Mouse (Mus musculus): ENCODE measurements around the gene Il6ra.

The Il6ra gene

GRCm38 (mm10) chr3:89912543-89913391 lies at the start of gene Il6ra:
Gene Il6ra, minus strand, starts transcription at chr3:89913196.
- DNase-seq (ENCODE audit: low read depth, low spot score), result peak; percentile 94

GRCm38 (mm10) chr3:89962059-89962750 lies 49.2 kb upstream of the Il6ra start:
- DNase-seq (ENCODE audit: low read depth, low spot score), result no peak

- no peak for DNase-seq (ENCODE audit: low read depth, low spot score)
Observed at GRCm38 (mm10) chr3:89961436-89961835, 48.4 kb upstream of the Il6ra start.

DNA sequence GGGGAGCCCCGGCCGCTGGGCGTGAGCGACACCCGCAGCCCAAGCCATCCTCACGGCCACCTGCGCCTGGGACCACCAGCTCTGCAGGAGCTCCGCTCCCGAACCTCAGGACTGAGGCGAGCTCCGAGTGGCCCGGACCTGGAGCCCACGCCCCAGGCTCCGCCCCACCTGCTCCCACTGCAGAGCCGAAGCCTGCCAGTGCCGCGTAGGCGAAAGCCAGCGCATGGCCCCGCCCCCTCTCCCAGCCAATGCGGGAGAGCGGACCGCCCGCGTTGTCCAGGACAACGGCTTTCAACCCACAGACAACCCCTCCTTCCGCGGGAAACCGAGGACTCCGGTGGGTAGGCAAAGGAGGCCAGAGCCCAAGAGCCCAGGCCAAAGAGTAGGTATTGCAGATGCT lies 47.5 kb upstream of the Il6ra start:
- DNase-seq (ENCODE audit: low read depth, low spot score), result peak; percentile 74

- no peak for DNase-seq (ENCODE audit: low read depth, low spot score)
Observed at GRCm38 (mm10) chr3:89959435-89959834, 46.4 kb upstream of the Il6ra start.

- DNase-seq (ENCODE audit: low read depth, low spot score), result no peak
Observed at GRCm38 (mm10) chr3:89957880-89958279, 44.9 kb upstream of the Il6ra start.

DNA sequence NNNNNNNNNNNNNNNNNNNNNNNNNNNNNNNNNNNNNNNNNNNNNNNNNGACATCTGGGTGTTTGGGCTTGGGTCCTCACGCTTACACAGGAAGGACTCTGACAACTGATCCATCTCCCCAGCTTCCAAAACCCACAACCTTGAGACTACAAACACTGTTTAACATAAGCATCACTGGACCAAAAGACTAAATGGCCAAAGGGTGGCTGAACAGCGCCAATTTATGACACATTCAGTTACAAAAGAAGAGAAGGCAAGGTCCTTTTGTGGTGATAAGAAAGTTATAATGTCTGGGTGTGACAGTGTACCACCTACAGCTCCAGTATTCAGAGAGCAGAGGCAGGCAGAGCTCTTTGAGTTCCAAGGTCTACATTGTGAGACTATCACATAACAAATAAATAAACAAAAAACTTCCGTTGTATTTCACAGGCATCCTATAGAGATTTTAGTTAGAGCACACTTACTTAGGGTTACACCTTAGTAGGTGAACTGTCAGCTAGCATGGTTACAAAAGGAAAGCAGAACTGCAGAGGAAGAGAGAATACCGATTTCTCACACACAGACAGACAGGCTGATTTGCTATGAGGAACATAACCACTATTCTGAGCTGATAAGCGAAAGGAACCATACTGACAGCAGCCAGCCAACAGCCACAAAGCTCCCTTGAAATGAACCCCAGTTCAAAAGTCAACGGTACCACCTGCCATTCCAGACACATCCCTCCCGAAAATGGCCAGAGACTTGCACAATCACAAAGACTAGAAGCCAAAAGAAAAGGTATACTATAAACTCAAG lies 43.4 kb upstream of the Il6ra start:
- no peak for DNase-seq (ENCODE audit: low read depth, low spot score)

DNA sequence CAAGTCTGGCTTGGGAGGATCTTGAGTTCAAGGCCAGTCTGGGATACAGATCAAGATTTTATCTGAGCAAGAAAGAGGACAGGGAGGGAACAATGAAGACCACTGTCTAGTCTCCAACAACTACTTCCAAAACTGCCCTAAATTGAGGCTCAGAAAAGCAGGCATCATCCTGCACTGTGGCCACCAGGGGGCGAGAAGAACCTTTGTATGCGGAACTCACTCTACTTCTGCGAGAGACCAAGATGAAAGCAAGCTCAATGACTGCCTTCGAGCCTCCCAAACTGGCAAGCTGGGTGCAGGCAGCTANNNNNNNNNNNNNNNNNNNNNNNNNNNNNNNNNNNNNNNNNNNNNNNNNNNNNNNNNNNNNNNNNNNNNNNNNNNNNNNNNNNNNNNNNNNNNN lies 40.4 kb upstream of the Il6ra start:
- DNase-seq (ENCODE audit: low read depth, low spot score), result peak; percentile 60

GRCm38 (mm10) chr3:89948655-89949054 lies 35.7 kb upstream of the Il6ra start:
- no peak for DNase-seq (ENCODE audit: low read depth, low spot score)

DNA sequence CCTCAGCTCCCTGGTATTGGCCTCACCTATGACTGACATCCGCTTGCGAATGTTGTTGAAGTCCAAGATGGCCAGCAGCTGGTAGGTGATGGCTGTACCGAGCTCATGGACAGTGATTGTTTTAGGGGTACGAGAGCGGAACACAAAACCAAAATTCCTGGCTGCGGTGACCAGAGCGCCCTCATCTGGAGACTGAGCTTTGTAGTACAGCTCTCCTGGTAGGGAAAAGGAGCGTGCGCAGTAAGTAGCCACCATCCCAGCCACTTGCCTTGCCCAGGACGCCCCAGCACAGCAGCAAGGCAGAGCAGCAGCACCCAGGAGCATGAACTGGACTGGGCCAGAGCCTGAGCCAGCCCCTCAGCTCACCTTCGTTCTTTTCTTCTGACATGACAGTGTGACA lies 35.0 kb upstream of the Il6ra start:
- no peak for DNase-seq (ENCODE audit: low read depth, low spot score)

- no peak for DNase-seq (ENCODE audit: low read depth, low spot score)
Observed at GRCm38 (mm10) chr3:89945026-89945425, 32.0 kb upstream of the Il6ra start.

- no peak for DNase-seq (ENCODE audit: low read depth, low spot score)
Observed at GRCm38 (mm10) chr3:89942894-89943293, 29.9 kb upstream of the Il6ra start.

GRCm38 (mm10) chr3:89936495-89936894 lies 23.5 kb upstream of the Il6ra start:
- no peak for DNase-seq (ENCODE audit: low read depth, low spot score)

GRCm38 (mm10) chr3:89932925-89933324 lies 19.9 kb upstream of the Il6ra start:
- DNase-seq (ENCODE audit: low read depth, low spot score), result no peak

DNA sequence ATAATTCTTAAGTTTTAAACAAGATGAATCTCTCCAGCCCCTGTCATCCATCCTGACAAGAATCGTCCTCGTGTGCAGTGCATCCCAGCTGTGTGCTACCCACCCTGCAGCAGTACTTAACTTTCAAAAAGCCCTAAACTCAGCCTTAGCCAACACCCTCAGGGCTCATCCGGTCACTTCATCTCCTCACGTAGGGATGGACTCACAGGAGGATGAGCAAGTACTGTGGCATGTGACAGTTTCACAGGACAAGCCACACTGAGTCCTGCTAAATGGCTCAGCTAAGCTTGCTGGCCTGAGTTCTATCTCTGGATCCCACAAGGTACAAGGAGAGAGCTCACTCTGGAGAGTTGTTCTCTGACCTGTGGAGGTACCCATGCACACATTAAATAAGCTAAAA lies 16.0 kb upstream of the Il6ra start:
- DNase-seq (ENCODE audit: low read depth, low spot score), result no peak

DNA sequence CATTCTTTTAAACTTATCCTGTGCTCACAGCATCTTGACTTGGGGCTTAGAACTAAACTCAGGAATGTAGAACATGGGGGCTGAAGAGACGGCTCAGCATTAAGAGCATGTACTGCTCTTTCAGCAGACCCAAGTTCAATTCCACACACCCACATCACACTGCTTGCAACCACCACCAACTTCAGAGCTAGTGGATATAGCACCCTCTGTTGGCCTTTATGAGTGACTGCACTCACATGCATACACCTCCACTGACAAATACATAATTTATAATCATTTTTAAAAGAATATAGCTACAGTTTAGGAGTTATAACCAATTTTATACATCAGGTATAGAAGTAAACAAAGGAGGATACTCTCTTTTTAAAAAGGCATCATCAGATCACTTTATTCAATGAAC lies 13.4 kb upstream of the Il6ra start:
- no peak for DNase-seq (ENCODE audit: low read depth, low spot score)

GRCm38 (mm10) chr3:89920711-89921110 lies 7.7 kb upstream of the Il6ra start:
- no peak for DNase-seq (ENCODE audit: low read depth, low spot score)

GRCm38 (mm10) chr3:89917408-89917807 lies 4.4 kb upstream of the Il6ra start:
- no peak for DNase-seq (ENCODE audit: low read depth, low spot score)

DNA sequence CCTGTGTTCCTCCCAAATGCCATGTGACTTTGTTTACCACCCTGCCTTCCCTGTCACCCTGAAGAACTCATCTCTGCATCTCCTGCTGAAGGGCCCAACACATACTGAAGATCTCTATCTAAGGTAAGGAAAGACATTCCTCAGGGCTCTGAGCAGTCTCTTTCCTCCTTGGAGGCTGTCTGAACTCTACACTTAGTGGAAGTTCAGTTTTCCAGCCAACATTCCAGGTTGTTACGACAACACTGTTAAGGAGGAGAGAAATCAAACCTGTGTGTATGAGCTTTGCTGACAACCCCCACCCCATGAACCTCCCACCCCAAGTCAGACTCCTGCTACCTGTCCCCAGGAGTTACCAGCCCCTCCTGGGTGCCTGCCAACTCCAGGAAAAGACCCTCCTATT lies 3.6 kb upstream of the Il6ra start:
- no peak for DNase-seq (ENCODE audit: low read depth, low spot score)

DNA sequence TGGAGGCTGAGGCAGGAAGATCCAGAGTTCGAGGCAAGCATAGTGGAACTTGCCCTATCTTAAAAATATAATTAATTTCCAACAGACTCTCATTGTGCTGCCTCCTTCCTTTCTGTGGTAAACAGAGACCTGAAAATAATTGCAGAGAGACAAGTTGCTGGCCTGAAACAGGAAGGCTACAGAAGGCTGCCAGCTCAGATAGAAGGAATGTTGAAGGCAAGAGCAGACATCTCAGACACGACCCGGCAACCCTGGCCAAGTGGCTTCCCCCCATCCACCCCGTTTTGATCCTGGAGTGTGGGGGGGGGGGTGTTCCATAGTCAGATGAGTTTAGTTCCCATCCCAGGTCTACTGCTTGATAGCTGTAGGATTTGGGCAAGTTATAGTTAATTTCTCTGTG lies 1.7 kb upstream of the Il6ra start:
- no peak for DNase-seq (ENCODE audit: low read depth, low spot score)

DNA sequence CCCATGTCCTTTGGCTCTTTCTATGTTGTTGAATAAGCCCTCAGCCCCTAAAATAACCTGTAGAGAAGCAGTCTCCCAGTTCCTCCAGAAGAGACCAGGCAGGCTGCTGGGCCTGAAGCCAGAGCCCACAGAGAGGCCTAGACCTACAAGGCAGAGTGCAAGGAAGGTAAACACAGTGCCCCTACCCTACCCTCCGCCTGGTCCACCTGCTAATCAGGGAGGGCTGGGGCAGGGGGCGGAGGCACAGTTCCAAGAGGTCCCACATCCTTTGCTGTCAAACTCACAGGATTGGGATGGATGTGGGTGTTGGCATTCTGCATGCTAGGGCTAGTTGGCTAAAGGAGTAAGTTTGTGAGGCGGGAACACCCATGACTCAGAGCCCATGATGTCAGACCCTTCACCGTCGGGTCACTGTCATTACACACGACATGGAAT lies 871 bp downstream of the Il6ra start:
- no peak for DNase-seq (ENCODE audit: low read depth, low spot score)

DNA sequence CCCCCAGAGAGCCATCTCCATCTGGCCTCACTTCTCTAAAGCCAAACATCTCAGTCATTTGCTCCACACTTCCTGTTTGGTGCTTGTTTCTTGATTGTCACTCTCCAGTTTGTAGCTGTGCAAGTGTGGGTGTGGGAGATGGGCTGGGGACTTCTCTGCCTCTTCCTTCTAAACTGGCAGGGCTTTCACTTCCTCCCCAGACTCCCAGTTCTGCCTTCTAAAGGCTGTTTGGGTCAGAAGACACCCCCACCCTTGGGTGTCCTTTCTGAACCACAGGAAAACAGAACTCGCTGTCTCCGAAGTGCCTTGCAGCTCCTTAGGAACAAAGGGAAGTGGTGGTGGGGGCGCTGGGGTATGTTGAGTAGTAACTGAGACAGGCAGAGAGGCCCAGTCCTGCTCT lies 1.8 kb downstream of the Il6ra start:
- peak; percentile 58 for DNase-seq (ENCODE audit: low read depth, low spot score)
